Mouse (Mus musculus): Measurements from ENCODE around the gene Zfp385b.

GRCm38 (mm10) chr2:77745246-77745645 is 74.2 kb downstream of the Zfp385b start:
- no peak for TF ChIP-seq CTCF (IDR thresholded peaks at IDR 0.05; ENCODE audit: low read depth, low read length)
- TF ChIP-seq POLR2A (IDR thresholded peaks at IDR 0.05; ENCODE audit: extremely low read depth, insufficient read depth, low read length), result no peak
